In genomic region chr7:145266011-145266410, GRCm38 (mm10) we compare ENCODE assay signal across 10 mouse cellular contexts. TPM values are rescaled to one million over a fixed set of nuclear protein-coding genes. Genes with fewer than 3 reads are reported as not detected.
DNase-seq lines count a peak whose midpoint lies in the region.
"Had no signal": no experiment of that assay in that cellular context is flagged by ENCODE, and none has a peak within 500 bp of the region (broad histone marks: within the 10 kb centered on the region; RNA-seq: fewer than 3 reads in every experiment).

No protein-coding gene starts in this region.

- DNase-seq in gastrocnemius, adult 8-10 months (ENCODE audit: low spot score in 2 of 2): peak; percentile 27 to 39
- DNase-seq in gastrocnemius, postnatal 14 days: no peak
- DNase-seq in ovary, postnatal 36 days (ENCODE audit: low spot score): peak; percentile 21
- no peak for DNase-seq in ovary, postnatal 14 days (ENCODE audit: low spot score)
- DNase-seq in gastrocnemius, postnatal 25 days: peak; percentile 63
- DNase-seq in lung, postnatal 36 days: peak; percentile 42
- no peak for DNase-seq in embryo, embryonic 10.5 days (ENCODE audit: low spot score)
- DNase-seq in natural killer cell, adult 2 months (ENCODE audit: low spot score in 2 of 2): no peak
- DNase-seq: right cerebral cortex, adult 18-20 months had no signal

- intact Hi-C loops in gastrocnemius, postnatal 14 days (cut with DNase I; ENCODE audit: low total_unique reads): no loop called here

RNA-seq across cellular contexts. Expression of gene Tpcn2, which starts 17.8 kb away (rescaled TPM):
- 1 to 10 TPM in 2 of 4 experiments, under 1 TPM in 2; 0.70 to 1.4 (median 0.90) TPM for total RNA-seq in gastrocnemius, adult 8-10 months (2022)
- total RNA-seq in gastrocnemius, postnatal 14 days (2021): 1 to 10 TPM; 2.4 to 3.3 TPM
- 1 to 10 TPM; 2.1 to 2.4 TPM for total RNA-seq in gastrocnemius, postnatal 25 days (2021)

RNA-seq across cellular contexts. Expression of gene Mrgprf, which starts 34.6 kb away (rescaled TPM):
- 1 to 10 TPM in 3 of 4 experiments, under 1 TPM in 1; 0.94 to 1.5 (median 1.2) TPM for total RNA-seq in gastrocnemius, adult 8-10 months (2022)
- 1 to 10 TPM; 3.9 to 7.4 TPM for total RNA-seq in gastrocnemius, postnatal 14 days (2021)
- 1 to 10 TPM; 2.7 to 3.3 TPM for total RNA-seq in gastrocnemius, postnatal 25 days (2021)

RNA-seq across cellular contexts. Expression of gene Mrgprd, which starts 48.6 kb away (rescaled TPM):
- not detected for total RNA-seq in gastrocnemius, adult 8-10 months (2022)
- not detected for total RNA-seq in gastrocnemius, postnatal 14 days (2021)
- total RNA-seq in gastrocnemius, postnatal 25 days (2021): not detected
- total RNA-seq: left cerebral cortex, adult 2 months had no signal

RNA-seq across cellular contexts. Expression of gene 1810010D01Rik, which starts 58.1 kb away (rescaled TPM):
- not detected for total RNA-seq in gastrocnemius, adult 8-10 months (2022)
- under 1 TPM in 1 of 2 experiments, not detected in 1; 0.35 TPM for total RNA-seq in gastrocnemius, postnatal 14 days (2021)
- not detected for total RNA-seq in gastrocnemius, postnatal 25 days (2021)

Comparison
In these comparisons a context has a peak if more than half of its experiments do, and no peak if none do; other contexts are left out.
1. DNase-seq: peak in gastrocnemius, adult 8-10 months (2 of 2), ovary, postnatal 36 days (single experiment), gastrocnemius, postnatal 25 days (single experiment) and lung, postnatal 36 days (single experiment); none in gastrocnemius, postnatal 14 days (single experiment), ovary, postnatal 14 days (single experiment), embryo, embryonic 10.5 days (single experiment) and natural killer cell, adult 2 months (0 of 2).